Mouse (Mus musculus) liver, postnatal 0 days (tissue): ENCODE measurements around the gene 4930535I16Rik. TPM values are rescaled to one million over a fixed set of nuclear protein-coding genes. Genes with fewer than 3 reads are reported as not detected.

Experiments
- ATAC-seq: fragments of 200-750 bp; cut with Nextera tagmentation; 2 replicates; pipeline ENCODE4 v1.8.0; 2017; ENCODE audit warnings: mild to moderate bottlenecking, moderate library complexity
- DNase-seq: peaks from one replicate; pipeline ENCODE4 v3.0.0-alpha.2; 2016
- H3K27ac ChIP-seq: fragments of 300-500 bp; sonication (generic); 2 replicates; pipeline ENCODE4 v1.5.1; 2014; ENCODE audit warnings: antibody characterized with exemption, moderate library complexity, mild to moderate bottlenecking, low read depth
- H3K27me3 ChIP-seq: fragments of 300-500 bp; sonication (generic); 2 replicates; pipeline ENCODE4 v1.6.1; 2014; ENCODE audit warnings: low read length, control low read depth, mixed read lengths; ENCODE audit not compliant: insufficient read depth
- H3K36me3 ChIP-seq: fragments of 300-500 bp; sonication (generic); replicated peaks from 2 replicates; pipeline ENCODE4 v1.6.1; 2014; ENCODE audit warnings: mild to moderate bottlenecking, control low read depth, low read length, moderate library complexity, mixed read lengths; ENCODE audit not compliant: insufficient read depth
- H3K4me1 ChIP-seq: fragments of 300-500 bp; sonication (generic); 2 replicates; pipeline ENCODE4 v1.6.1; 2014; ENCODE audit warnings: antibody characterized with exemption, mild to moderate bottlenecking, control low read depth; ENCODE audit not compliant: insufficient read depth
- H3K4me2 ChIP-seq: fragments of 300-500 bp; sonication (generic); 2 replicates; pipeline ENCODE4 v1.6.1; 2014; ENCODE audit warnings: low read depth, mild to moderate bottlenecking, low read length, moderate library complexity, mixed read lengths
- H3K4me3 ChIP-seq: fragments of 300-500 bp; sonication (generic); 2 replicates; pipeline ENCODE4 v1.5.1; 2014; ENCODE audit warnings: low read depth, low read length
- H3K9ac ChIP-seq: fragments of 300-500 bp; sonication (generic); replicated peaks from 2 replicates; pipeline ENCODE4 v1.6.1; 2014; ENCODE audit warnings: mild to moderate bottlenecking, moderate library complexity
- H3K9me3 ChIP-seq: fragments of 300-500 bp; sonication (generic); 2 replicates; pipeline ENCODE4 v1.6.1; 2016; ENCODE audit warnings: mild to moderate bottlenecking, control low read depth, low read length, mixed read lengths
- CTCF ChIP-seq: sonication (generic); IDR thresholded peaks from 2 replicates; pipeline ENCODE4 v1.5.1; 2016; ENCODE audit warnings: antibody characterized with exemption, low read depth
- EP300 ChIP-seq: IDR thresholded peaks from 2 replicates; pipeline ENCODE4 v1.6.1; 2016; ENCODE audit warnings: antibody characterized with exemption, low read depth, mild to moderate bottlenecking
- WGBS: fragments of 180-500 bp; shearing (Covaris S2); extraction: QIAGEN DNeasy Blood & Tissue Kit; methylation state at CpG from one replicate; pipeline ENCODE4 v1.1.7; 2014; ENCODE audit not compliant: insufficient replicate concordance; 5-methylcytosine and 5-hydroxymethylcytosine counted together
- polyA plus RNA-seq: library from polyadenylated mRNA; unstranded; fragments of >200 nt; fragmentation: Nextera tagmentation; extraction: Ambion mirVana; gene quantifications from 2 replicates; pipeline ENCODE4 v1.2.1, GENCODE M21; 2015

Gene 4930535I16Rik
- polyA plus RNA-seq, 1 experiment from 2014 or later, result not detected

GRCm38 (mm10) chr4:123916748-123917547 is 874 bp downstream of the 4930535I16Rik start, which contains the start of gene Rragc:
Gene Rragc (plus strand): TSS chr4:123917446.
- DNase-seq (peak; percentile 100), ATAC-seq (peak; percentile 99)
- H3K4me3 ChIP-seq, result peak within 1 kb of the TSS; percentile 99
- H3K27ac ChIP-seq, result peak within 1 kb of the TSS; percentile 95
- H3K36me3 ChIP-seq, result peaks cover 17% of the 10 kb centered on the region
- peaks cover 27% of the 10 kb centered on the region for H3K4me1 ChIP-seq
- H3K27me3 ChIP-seq, result no peaks in the 10 kb centered on the region
- H3K9ac ChIP-seq, result peak within 1 kb of the TSS; percentile 95
- no peaks in the 10 kb centered on the region for H3K9me3 ChIP-seq
- H3K4me2 ChIP-seq, result peak within 1 kb of the TSS; percentile 86
- WGBS, result under 1% methylated on average over 44 of the region's 49 CpGs
- no peak for TF ChIP-seq CTCF
- no peak for TF ChIP-seq EP300

- Histone ChIP-seq H3K9ac (no peak overlapping the region), H3K27ac (no peak overlapping the region), H3K4me2 (no peak overlapping the region), H3K4me3 (no peak overlapping the region), H3K4me1 (peaks cover 8% of the 10 kb centered on the region; the same call in 1 of the 2 replicates), H3K36me3 (peaks cover 23% of the 10 kb centered on the region), H3K27me3 (no peaks in the 10 kb centered on the region), H3K9me3 (no peaks in the 10 kb centered on the region)
- DNase-seq (no peak), ATAC-seq (no peak)
- TF ChIP-seq EP300, result no peak
- no peak for TF ChIP-seq CTCF
- WGBS, result 73% methylated on average over 2 of the region's 2 CpGs
These were observed 5.4 kb downstream of the 4930535I16Rik start for GRCm38 (mm10) chr4:123912431-123912830.

GRCm38 (mm10) chr4:123911503-123911902 is 6.3 kb downstream of the 4930535I16Rik start:
- DNase-seq, result no peak
- no peak for ATAC-seq
- peaks cover 23% of the 10 kb centered on the region for H3K36me3 ChIP-seq
- H3K4me2 ChIP-seq, result no peak overlapping the region
- H3K4me1 ChIP-seq, result peaks cover 5% of the 10 kb centered on the region; the same call in 1 of the 2 replicates
- no peak for TF ChIP-seq EP300
- TF ChIP-seq CTCF, result no peak
- H3K9me3 ChIP-seq, result no peaks in the 10 kb centered on the region
- no peak overlapping the region for H3K4me3 ChIP-seq
- H3K27me3 ChIP-seq, result no peaks in the 10 kb centered on the region
- H3K9ac ChIP-seq, result no peak overlapping the region
- H3K27ac ChIP-seq, result no peak overlapping the region
- 80% methylated on average over 4 of the region's 4 CpGs for WGBS

GRCm38 (mm10) chr4:123905126-123905668 is 12.6 kb downstream of the 4930535I16Rik start:
- Histone ChIP-seq H3K27ac (peak overlapping the region; percentile 83), H3K27me3 (no peaks in the 10 kb centered on the region), H3K9ac (peak overlapping the region; percentile 80), H3K4me3 (peak overlapping the region; percentile 85), H3K9me3 (no peaks in the 10 kb centered on the region), H3K36me3 (peaks cover 11% of the 10 kb centered on the region), H3K4me2 (peak overlapping the region; percentile 96), H3K4me1 (peaks cover 9% of the 10 kb centered on the region)
- DNase-seq, result no peak
- under 1% methylated on average over 46 of the region's 53 CpGs for WGBS
- ATAC-seq, result peak; percentile 31
- TF ChIP-seq CTCF, result no peak
- TF ChIP-seq EP300, result no peak

GRCm38 (mm10) chr4:123904333-123905125 is 13.3 kb downstream of the 4930535I16Rik start, which contains the start of gene Mycbp:
Gene Mycbp (plus strand): TSS chr4:123904832.
- ATAC-seq (peak; percentile 100), DNase-seq (peak; percentile 100)
- peaks cover 7% of the 10 kb centered on the region; the same call in 1 of the 2 replicates for H3K36me3 ChIP-seq
- peak; percentile 47; the same call in 1 of the 2 replicates for TF ChIP-seq EP300
- TF ChIP-seq CTCF, result no peak
- no peaks in the 10 kb centered on the region for H3K9me3 ChIP-seq
- peaks cover 9% of the 10 kb centered on the region for H3K4me1 ChIP-seq
- WGBS, result 2% methylated on average over 37 of the region's 49 CpGs
- H3K4me3 ChIP-seq, result peak within 1 kb of the TSS; percentile 85
- no peaks in the 10 kb centered on the region for H3K27me3 ChIP-seq
- H3K9ac ChIP-seq, result peak within 1 kb of the TSS; percentile 80
- peak within 1 kb of the TSS; percentile 83 for H3K27ac ChIP-seq
- peak within 1 kb of the TSS; percentile 96 for H3K4me2 ChIP-seq

GRCm38 (mm10) chr4:123903432-123903831 is 14.4 kb downstream of the 4930535I16Rik start:
- H3K27ac ChIP-seq, result no peak overlapping the region
- 70% methylated on average over 3 of the region's 3 CpGs for WGBS
- no peaks in the 10 kb centered on the region for H3K27me3 ChIP-seq

More at GRCm38 (mm10) chr4:123903432-123903831, 14.4 kb downstream of the 4930535I16Rik start:
- DNase-seq (no peak), ATAC-seq (no peak)
- Histone ChIP-seq H3K4me3 (no peak overlapping the region), H3K4me1 (peaks cover 9% of the 10 kb centered on the region), H3K4me2 (no peak overlapping the region), H3K9me3 (no peaks in the 10 kb centered on the region), H3K9ac (no peak overlapping the region), H3K36me3 (peaks cover under 1% of the 10 kb centered on the region; the same call in 1 of the 2 replicates)
- TF ChIP-seq EP300, result no peak
- TF ChIP-seq CTCF, result 0 out of 2 replicates have a peak, but pooled peaks have one; percentile 6
